Mouse (Mus musculus): ENCODE measurements at regions not wholly inside any gene's neighbourhood (a gene's known extent, or its start where the extent isn't known, plus 50 kb on each side); places are given as distances from the start of the nearest gene placed in this dataset.

- DNase-seq (ENCODE audit: low spot score in 2 of 2) = no peak
- intact Hi-C loops (cut with DNase I) = no loop called here
Measured at GRCm38 (mm10) chr13:5735027-5735624, 126.2 kb upstream of the Klf6 start.

GRCm38 (mm10) chr13:5736472-5736871, 124.8 kb upstream of the Klf6 start:
- no peak for DNase-seq (ENCODE audit: low spot score in 2 of 2)
- intact Hi-C loops (cut with DNase I) = no loop called here

GRCm38 (mm10) chr13:5737214-5737613, 124.1 kb upstream of the Klf6 start:
- intact Hi-C loops (cut with DNase I) = no loop called here
- no peak for DNase-seq (ENCODE audit: low spot score in 2 of 2)

- intact Hi-C loops (cut with DNase I) = no loop called here
- no peak for DNase-seq (ENCODE audit: low spot score in 2 of 2)
Measured at GRCm38 (mm10) chr13:5740805-5741204, 120.5 kb upstream of the Klf6 start.

GRCm38 (mm10) chr13:5744949-5745348, 116.3 kb upstream of the Klf6 start:
- no peak for DNase-seq (ENCODE audit: low spot score in 2 of 2)
- intact Hi-C loops (cut with DNase I) = no loop called here

DNA sequence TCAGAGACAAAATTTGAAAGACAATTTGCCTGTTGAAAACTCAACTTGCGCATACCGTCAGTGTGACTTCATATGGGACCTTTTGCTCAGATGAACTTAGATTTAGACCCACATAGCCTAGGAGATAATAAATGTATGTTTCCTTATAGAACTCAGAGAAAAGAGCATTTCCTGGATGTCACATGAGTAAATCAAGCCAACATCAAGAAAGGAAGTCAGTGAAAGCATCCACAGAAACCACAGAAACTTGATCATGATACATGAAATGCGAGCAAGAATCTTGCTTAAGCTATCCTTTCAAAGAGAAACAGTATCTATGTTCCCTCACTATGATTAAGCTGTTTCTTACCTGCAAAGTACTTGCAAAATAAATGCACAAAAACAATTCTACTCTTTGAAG, 104.1 kb upstream of the Klf6 start:
- intact Hi-C loops (cut with DNase I) = no loop called here

GRCm38 (mm10) chr13:5757963-5758362, 103.3 kb upstream of the Klf6 start:
- DNase-seq (ENCODE audit: low spot score in 2 of 2) = no peak
- intact Hi-C loops (cut with DNase I) = no loop called here

More for the DNA sequence above, 104.1 kb upstream of the Klf6 start:
- DNase-seq (ENCODE audit: low spot score in 2 of 2) = no peak

DNA sequence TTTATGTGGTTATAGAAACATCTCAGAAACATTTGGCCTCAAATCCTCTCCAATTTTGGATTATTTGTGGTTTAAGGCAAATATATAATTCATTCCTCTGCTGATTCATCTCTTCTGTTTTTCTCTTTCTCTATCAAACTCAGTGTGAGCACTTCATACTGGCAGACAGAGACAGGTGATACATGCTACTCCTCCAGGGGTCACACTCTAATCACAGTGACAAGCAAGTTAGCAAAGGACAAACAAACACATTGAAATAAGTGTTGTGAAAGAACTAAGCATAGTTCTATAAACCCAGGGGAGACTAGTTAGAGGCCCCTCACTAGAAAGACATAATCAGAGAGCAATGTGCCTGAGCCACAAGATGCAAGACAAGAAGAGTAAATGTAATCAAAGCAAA, 101.3 kb upstream of the Klf6 start:
- intact Hi-C loops (cut with DNase I) = no loop called here

DNA sequence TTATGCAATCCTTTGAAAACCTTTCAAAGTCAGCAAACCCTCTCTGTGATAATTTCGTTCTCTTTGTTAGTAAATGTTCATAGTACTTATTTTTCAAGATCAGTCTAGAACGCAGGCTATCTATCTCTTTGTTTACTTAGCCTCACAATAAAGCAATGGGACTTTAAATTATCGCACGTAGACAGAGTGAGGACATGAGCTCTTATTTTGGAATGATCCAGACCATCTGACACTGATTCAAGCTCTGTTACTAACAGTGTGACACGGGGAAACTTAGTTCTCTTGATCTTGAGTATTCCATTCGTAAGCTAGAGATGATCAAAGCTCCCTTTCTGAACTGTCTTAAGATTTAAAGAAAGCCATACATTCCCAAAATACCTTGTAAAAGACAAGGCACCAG, 94.9 kb upstream of the Klf6 start:
- no peak for DNase-seq (ENCODE audit: low spot score in 2 of 2)
- intact Hi-C loops (cut with DNase I) = no loop called here

More for the DNA sequence above, 101.3 kb upstream of the Klf6 start:
- DNase-seq (ENCODE audit: low spot score in 2 of 2) = no peak

DNA sequence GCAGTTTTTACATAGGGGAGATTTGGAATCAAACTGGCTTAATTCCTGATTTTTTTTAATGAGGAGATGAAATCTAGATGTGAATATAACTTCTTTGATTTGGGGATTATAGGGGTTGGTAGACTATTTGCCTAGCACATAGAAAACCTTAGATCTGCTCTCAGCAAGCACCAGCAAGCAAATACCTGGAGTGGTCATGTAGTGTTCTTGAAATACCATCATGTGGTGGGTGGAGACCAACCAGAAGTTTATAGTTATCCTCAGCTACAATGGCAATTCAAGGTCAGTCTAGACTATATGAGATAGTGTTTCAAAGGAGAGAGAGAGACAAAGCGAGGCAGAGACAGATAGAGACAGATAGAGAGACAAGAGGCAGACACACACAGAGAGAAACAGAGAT, 94.1 kb upstream of the Klf6 start:
- intact Hi-C loops (cut with DNase I) = no loop called here
- DNase-seq (ENCODE audit: low spot score in 2 of 2) = no peak

DNA sequence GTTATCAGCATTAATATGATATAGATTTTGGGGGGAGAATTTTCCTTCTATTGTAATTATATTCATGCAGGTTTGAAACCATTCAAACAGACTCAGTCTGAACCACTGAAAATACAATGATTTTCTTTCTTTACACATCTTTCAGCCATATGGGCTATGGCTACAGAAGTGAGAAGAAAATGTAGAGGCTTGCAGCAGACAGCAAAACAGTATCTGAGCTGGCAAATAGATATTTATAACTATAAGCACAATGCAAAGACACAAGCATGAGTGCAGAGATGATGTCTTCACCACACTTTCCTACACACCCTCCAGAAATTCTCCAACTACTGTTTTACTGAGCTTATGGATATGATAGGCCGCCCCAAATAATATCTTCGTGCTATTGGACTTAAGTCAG, 92.6 kb upstream of the Klf6 start:
- intact Hi-C loops (cut with DNase I) = no loop called here
- no peak for DNase-seq (ENCODE audit: low spot score in 2 of 2)

- DNase-seq (ENCODE audit: low spot score in 2 of 2) = no peak
- intact Hi-C loops (cut with DNase I) = no loop called here
Measured at GRCm38 (mm10) chr13:5769283-5770260, 91.7 kb upstream of the Klf6 start.

DNA sequence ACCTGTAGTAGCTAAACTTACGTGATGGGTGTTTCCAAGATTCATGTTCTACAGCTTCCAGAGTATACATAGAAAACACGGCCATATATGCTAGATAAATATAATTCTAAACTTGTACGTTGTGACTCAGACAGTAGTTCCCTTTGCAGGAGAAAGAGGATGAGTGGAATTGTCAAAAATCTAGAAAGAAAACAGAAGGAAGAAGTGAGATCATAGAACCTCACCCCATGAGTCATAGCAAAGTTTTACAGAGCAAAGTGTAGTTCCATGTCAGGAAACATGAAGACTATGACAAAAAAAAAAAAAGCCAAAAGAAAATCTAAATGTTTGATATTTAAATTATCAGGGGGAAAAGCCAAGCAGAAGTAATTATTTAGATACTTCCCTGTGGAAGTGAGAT, 87.5 kb upstream of the Klf6 start:
- intact Hi-C loops (cut with DNase I) = no loop called here
- DNase-seq (ENCODE audit: low spot score in 2 of 2) = no peak

GRCm38 (mm10) chr13:5778443-5779171, 82.7 kb upstream of the Klf6 start:
- DNase-seq (ENCODE audit: low spot score in 2 of 2) = no peak
- intact Hi-C loops (cut with DNase I) = no loop called here

GRCm38 (mm10) chr13:5779410-5779809, 81.9 kb upstream of the Klf6 start:
- no peak for DNase-seq (ENCODE audit: low spot score in 2 of 2)
- intact Hi-C loops (cut with DNase I) = no loop called here

GRCm38 (mm10) chr13:5782540-5782939, 78.7 kb upstream of the Klf6 start:
- DNase-seq (ENCODE audit: low spot score in 2 of 2) = no peak
- intact Hi-C loops (cut with DNase I) = no loop called here

DNA sequence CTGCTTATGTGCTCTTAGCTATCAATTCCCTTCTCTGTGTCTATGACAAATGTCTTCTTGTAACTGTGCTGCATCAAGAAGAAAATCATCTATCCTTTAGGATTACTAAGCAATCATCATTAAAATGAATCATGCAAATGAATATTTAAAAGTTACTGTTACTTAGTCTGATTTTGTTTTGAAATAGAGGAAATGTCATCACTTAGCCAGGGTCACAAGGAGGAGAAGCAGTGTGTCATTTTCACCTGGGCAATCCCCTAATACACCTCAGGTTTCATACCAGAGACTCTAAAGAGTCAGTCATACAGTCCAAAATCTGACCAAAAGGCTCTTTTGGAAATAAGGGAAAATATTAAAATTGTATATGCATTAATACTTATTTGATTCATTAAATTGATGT, 74.2 kb upstream of the Klf6 start:
- intact Hi-C loops (cut with DNase I) = no loop called here
- no peak for DNase-seq (ENCODE audit: low spot score in 2 of 2)

DNA sequence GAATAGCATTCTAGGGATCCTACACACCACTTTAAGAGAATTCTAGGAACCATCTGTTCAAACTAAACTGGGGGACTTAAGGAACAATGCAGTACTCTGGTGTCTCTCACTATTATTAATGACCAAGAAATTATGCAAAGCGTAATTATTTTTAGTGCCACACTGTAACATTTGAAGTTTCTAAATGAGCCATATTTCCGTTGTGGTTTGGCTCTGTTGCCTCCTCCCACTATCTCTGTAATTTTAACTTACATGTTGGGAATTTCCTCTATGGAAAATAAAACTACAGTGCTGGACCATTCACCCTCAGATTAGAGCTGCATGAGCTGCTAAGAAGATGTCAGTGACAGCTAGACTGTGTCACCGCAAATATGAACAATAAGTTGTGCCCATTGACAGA, 72.0 kb upstream of the Klf6 start:
- DNase-seq (ENCODE audit: low spot score in 2 of 2) = no peak
- intact Hi-C loops (cut with DNase I) = no loop called here

DNA sequence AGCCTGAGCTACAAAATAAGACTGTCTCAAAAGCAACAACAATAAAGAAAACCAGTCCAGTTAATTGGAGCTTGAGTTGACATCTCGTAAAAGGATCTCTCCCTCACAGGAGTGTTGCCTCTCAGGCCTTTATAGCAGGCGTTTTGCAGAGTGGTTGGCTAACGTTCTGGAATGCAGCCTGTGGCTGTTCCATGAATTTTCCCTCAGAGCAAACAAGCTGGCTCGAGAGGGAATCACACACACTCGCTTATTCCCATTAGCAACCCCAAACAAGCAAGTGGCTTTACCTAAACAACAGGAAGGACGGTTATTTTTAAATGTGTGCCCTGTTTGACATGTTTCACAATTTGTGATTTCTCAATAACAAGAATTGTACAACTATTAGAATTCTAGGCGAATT, 59.2 kb upstream of the Klf6 start:
- no peak for DNase-seq (ENCODE audit: low spot score in 2 of 2)
- intact Hi-C loops (cut with DNase I) = no loop called here

- intact Hi-C loops (cut with DNase I) = no loop called here
- no peak for DNase-seq (ENCODE audit: low spot score in 2 of 2)
Measured at GRCm38 (mm10) chr13:5802826-5803225, 58.5 kb upstream of the Klf6 start.
